8 mouse cellular contexts compared by ENCODE assay signal in the genomic region with DNA sequence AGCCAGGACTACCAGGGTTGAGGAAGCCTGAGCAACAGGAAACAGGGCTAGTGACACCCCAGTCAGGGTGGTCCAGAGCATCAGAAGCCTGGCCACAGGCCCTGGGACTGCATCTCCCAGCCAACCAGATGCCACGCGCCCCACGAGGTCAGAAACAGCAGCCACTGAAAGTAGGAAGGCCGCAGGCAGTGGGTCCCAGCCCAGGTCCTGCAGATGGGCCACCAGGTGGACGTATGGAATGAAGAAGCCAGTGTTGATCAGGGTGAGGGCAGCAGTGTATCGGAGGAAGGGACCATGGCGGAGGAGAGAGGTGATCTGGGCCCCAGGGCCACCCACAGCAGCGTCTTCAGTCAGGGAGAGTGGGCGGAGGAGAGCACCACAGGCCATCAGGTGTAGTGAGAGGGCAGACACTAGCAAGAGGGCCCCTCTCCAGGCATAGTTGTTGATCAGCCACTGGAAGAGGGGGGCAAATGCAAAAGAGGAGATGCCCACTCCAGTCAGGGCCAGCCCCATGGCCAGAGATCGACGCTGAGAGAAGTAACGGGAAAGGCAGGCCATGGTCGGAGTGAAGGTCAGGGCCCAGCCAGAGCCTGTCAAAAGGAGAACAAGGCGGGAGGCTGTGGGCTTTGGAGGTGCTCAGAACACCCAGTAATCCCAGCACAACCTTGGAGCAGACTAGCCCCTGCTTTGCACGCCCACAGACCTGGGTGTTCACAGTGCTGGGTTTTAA. TPM values are rescaled to one million over a fixed set of nuclear protein-coding genes. Genes with fewer than 3 reads are reported as not detected.
DNase-seq lines count a peak whose midpoint lies in the region; ATAC-seq lines count a peak whose summit lies in the region.

No protein-coding gene starts in this region.

- no peaks in the 10 kb centered on the region for H3K36me3 ChIP-seq in heart, embryonic 11.5 days (ENCODE audit: control insufficient read depth, insufficient read depth, low read length)
- peaks cover 13% of the 10 kb centered on the region for H3K36me3 ChIP-seq in embryonic facial prominence, embryonic 10.5 days (replicated peaks)
- H3K36me3 ChIP-seq in hindbrain, embryonic 14.5 days (replicated peaks; ENCODE audit: control insufficient read depth, insufficient read depth) = peaks cover 16% of the 10 kb centered on the region
- H3K36me3 ChIP-seq in liver, embryonic 15.5 days (replicated peaks) = no peaks in the 10 kb centered on the region

- H3K27me3 ChIP-seq in heart, embryonic 11.5 days (ENCODE audit: control insufficient read depth, insufficient read depth, low read length) = peaks cover 44% of the 10 kb centered on the region
- peaks cover 87% of the 10 kb centered on the region for H3K27me3 ChIP-seq in embryonic facial prominence, embryonic 10.5 days (replicated peaks; ENCODE audit: low read depth, poor library complexity, severe bottlenecking)
- peaks cover 32% of the 10 kb centered on the region for H3K27me3 ChIP-seq in hindbrain, embryonic 14.5 days (ENCODE audit: control insufficient read depth, insufficient read depth, low read length)
- H3K27me3 ChIP-seq in liver, embryonic 15.5 days = peaks cover 33% of the 10 kb centered on the region

- intact Hi-C loops in heart, postnatal 25 days (cut with DNase I) = loop anchor here (10.0 kb wide), 1 partner anchor 284 kb away; the partner anchor contains the start of gene Ybx2

- H3K4me2 ChIP-seq in heart, embryonic 11.5 days = peak overlapping the region; percentile 83
- peak overlapping the region; percentile 91 for H3K4me2 ChIP-seq in hindbrain, embryonic 14.5 days (replicated peaks)
- peak overlapping the region; percentile 95 for H3K4me2 ChIP-seq in liver, embryonic 15.5 days

- no peaks in the 10 kb centered on the region for H3K9me3 ChIP-seq in heart, embryonic 11.5 days (replicated peaks; ENCODE audit: control insufficient read depth, low read length)
- H3K9me3 ChIP-seq in embryonic facial prominence, embryonic 10.5 days = no peaks in the 10 kb centered on the region
- no peaks in the 10 kb centered on the region for H3K9me3 ChIP-seq in hindbrain, embryonic 14.5 days (ENCODE audit: control insufficient read depth, low read length)
- H3K9me3 ChIP-seq in liver, embryonic 15.5 days (replicated peaks) = no peaks in the 10 kb centered on the region

- DNase-seq in heart, postnatal 25 days (ENCODE audit: low spot score) = no peak
- DNase-seq in embryonic facial prominence, embryonic 10.5 days (ENCODE audit: low spot score) = no peak
- DNase-seq in hindbrain, embryonic 14.5 days (ENCODE audit: low spot score) = no peak
- no peak for DNase-seq in ovary, postnatal 14 days (ENCODE audit: low spot score)
- DNase-seq in right cerebral cortex, postnatal 36 days (ENCODE audit: low spot score in 2 of 2) = no peak

- WGBS in heart, embryonic 11.5 days (ENCODE audit: insufficient replicate concordance) = 87% methylated on average over 15 of the region's 15 CpGs
- 92% methylated on average over 15 of the region's 15 CpGs for WGBS in embryonic facial prominence, embryonic 10.5 days
- WGBS in hindbrain, embryonic 14.5 days = 88% methylated on average over 15 of the region's 15 CpGs
- WGBS in liver, embryonic 15.5 days (ENCODE audit: insufficient replicate concordance) = 79% methylated on average over 15 of the region's 15 CpGs

- no peak overlapping the region for H3K4me3 ChIP-seq in heart, embryonic 11.5 days (ENCODE audit: low read depth, low read length)
- H3K4me3 ChIP-seq in embryonic facial prominence, embryonic 10.5 days = peak overlapping the region; percentile 16; the same call in 1 of the 2 replicates
- peak overlapping the region; percentile 66; the same call in 1 of the 2 replicates for H3K4me3 ChIP-seq in hindbrain, embryonic 14.5 days (replicated peaks; ENCODE audit: low read length)
- H3K4me3 ChIP-seq in liver, embryonic 15.5 days (replicated peaks) = peak overlapping the region; percentile 68

- peaks cover 27% of the 10 kb centered on the region for H3K4me1 ChIP-seq in heart, embryonic 11.5 days (ENCODE audit: control insufficient read depth, insufficient read depth, low read length)
- H3K4me1 ChIP-seq in embryonic facial prominence, embryonic 10.5 days = peaks cover 58% of the 10 kb centered on the region
- peaks cover 40% of the 10 kb centered on the region for H3K4me1 ChIP-seq in hindbrain, embryonic 14.5 days (replicated peaks; ENCODE audit: control insufficient read depth, insufficient read depth, low read length)
- peaks cover 71% of the 10 kb centered on the region for H3K4me1 ChIP-seq in liver, embryonic 15.5 days (replicated peaks)

- no peak overlapping the region for H3K27ac ChIP-seq in heart, embryonic 11.5 days (ENCODE audit: low read depth, low read length)
- H3K27ac ChIP-seq in embryonic facial prominence, embryonic 10.5 days (replicated peaks) = no peak overlapping the region
- H3K27ac ChIP-seq in hindbrain, embryonic 14.5 days = no peak overlapping the region
- no peak overlapping the region for H3K27ac ChIP-seq in liver, embryonic 15.5 days (replicated peaks)

- H3K9ac ChIP-seq in heart, embryonic 11.5 days (ENCODE audit: low read depth, low read length) = no peak overlapping the region
- peak overlapping the region; percentile 88 for H3K9ac ChIP-seq in hindbrain, embryonic 14.5 days
- no peak overlapping the region for H3K9ac ChIP-seq in liver, embryonic 15.5 days

- ATAC-seq in heart, embryonic 11.5 days (replicated peaks; ENCODE audit: insufficient number of reproducible peaks, low FRiP score, low TSS enrichment) = no peak
- no peak for ATAC-seq in hindbrain, embryonic 14.5 days (ENCODE audit: low FRiP score)
- ATAC-seq in liver, embryonic 15.5 days (ENCODE audit: insufficient read depth) = no peak
- no peak for ATAC-seq in frontal cortex, adult (ENCODE audit: low TSS enrichment)

RNA-seq across cellular contexts. Expression of gene Slc16a13, which starts 2.0 kb away (rescaled TPM):
- 7.6 and 7.8 TPM in 2 replicates for polyA plus RNA-seq in heart, embryonic 11.5 days (2014; fragmentation: Nextera tagmentation; extraction: Ambion mirVana)
- total RNA-seq in heart, postnatal 25 days (2021) = 1 to 10 TPM; 4.2 to 4.8 TPM
- polyA plus RNA-seq in embryonic facial prominence, embryonic 10.5 days (2016; fragmentation: Nextera tagmentation; extraction: Ambion mirVana) = 11.6 and 11.7 TPM in 2 replicates
- 12.9 and 13.4 TPM in 2 replicates for polyA plus RNA-seq in hindbrain, embryonic 14.5 days (2014; fragmentation: Nextera tagmentation; extraction: Ambion mirVana)
- polyA plus RNA-seq in liver, embryonic 15.5 days (2015; fragmentation: Nextera tagmentation; extraction: Ambion mirVana) = 3.5 and 4.4 TPM in 2 replicates

RNA-seq across cellular contexts. Expression of gene Slc16a11, which starts 6.4 kb away (rescaled TPM):
- 0.36 and 0.39 TPM in 2 replicates for polyA plus RNA-seq in heart, embryonic 11.5 days (2014; fragmentation: Nextera tagmentation; extraction: Ambion mirVana)
- under 1 TPM in 1 of 2 experiments, not detected in 1; 0.45 TPM for total RNA-seq in heart, postnatal 25 days (2021)
- polyA plus RNA-seq in embryonic facial prominence, embryonic 10.5 days (2016; fragmentation: Nextera tagmentation; extraction: Ambion mirVana) = 0.72 and 1.2 TPM in 2 replicates
- 3.5 and 4.7 TPM in 2 replicates for polyA plus RNA-seq in hindbrain, embryonic 14.5 days (2014; fragmentation: Nextera tagmentation; extraction: Ambion mirVana)
- polyA plus RNA-seq in liver, embryonic 15.5 days (2015; fragmentation: Nextera tagmentation; extraction: Ambion mirVana) = 1.6 and 1.7 TPM in 2 replicates

RNA-seq across cellular contexts. Expression of gene Bcl6b, which starts 10.7 kb away (rescaled TPM):
- polyA plus RNA-seq in heart, embryonic 11.5 days (2014; fragmentation: Nextera tagmentation; extraction: Ambion mirVana) = 11.9 and 13.0 TPM in 2 replicates
- total RNA-seq in heart, postnatal 25 days (2021) = 10 to 100 TPM; 20.0 to 22.3 TPM
- polyA plus RNA-seq in embryonic facial prominence, embryonic 10.5 days (2016; fragmentation: Nextera tagmentation; extraction: Ambion mirVana) = 5.0 and 7.2 TPM in 2 replicates
- 5.0 and 5.2 TPM in 2 replicates for polyA plus RNA-seq in hindbrain, embryonic 14.5 days (2014; fragmentation: Nextera tagmentation; extraction: Ambion mirVana)
- 2.1 and 2.2 TPM in 2 replicates for polyA plus RNA-seq in liver, embryonic 15.5 days (2015; fragmentation: Nextera tagmentation; extraction: Ambion mirVana)

RNA-seq across cellular contexts. Expression of gene 0610010K14Rik, which starts 18.8 kb away (rescaled TPM):
- 129 and 132 TPM in 2 replicates for polyA plus RNA-seq in heart, embryonic 11.5 days (2014; fragmentation: Nextera tagmentation; extraction: Ambion mirVana)
- 10 to 100 TPM; 31.4 to 36.7 TPM for total RNA-seq in heart, postnatal 25 days (2021)
- 210 and 215 TPM in 2 replicates for polyA plus RNA-seq in embryonic facial prominence, embryonic 10.5 days (2016; fragmentation: Nextera tagmentation; extraction: Ambion mirVana)
- 155 and 161 TPM in 2 replicates for polyA plus RNA-seq in hindbrain, embryonic 14.5 days (2014; fragmentation: Nextera tagmentation; extraction: Ambion mirVana)
- 57.1 and 62.2 TPM in 2 replicates for polyA plus RNA-seq in liver, embryonic 15.5 days (2015; fragmentation: Nextera tagmentation; extraction: Ambion mirVana)

RNA-seq across cellular contexts. Expression of gene Gm21988, which starts 20.7 kb away (rescaled TPM):
- 7.7 and 9.3 TPM in 2 replicates for polyA plus RNA-seq in heart, embryonic 11.5 days (2014; fragmentation: Nextera tagmentation; extraction: Ambion mirVana)
- total RNA-seq in heart, postnatal 25 days (2021) = 1 to 10 TPM; 2.1 to 2.3 TPM
- polyA plus RNA-seq in embryonic facial prominence, embryonic 10.5 days (2016; fragmentation: Nextera tagmentation; extraction: Ambion mirVana) = 7.9 and 10.7 TPM in 2 replicates
- 12.6 and 15.9 TPM in 2 replicates for polyA plus RNA-seq in hindbrain, embryonic 14.5 days (2014; fragmentation: Nextera tagmentation; extraction: Ambion mirVana)
- 5.2 and 5.3 TPM in 2 replicates for polyA plus RNA-seq in liver, embryonic 15.5 days (2015; fragmentation: Nextera tagmentation; extraction: Ambion mirVana)
